Mouse (Mus musculus): ENCODE data around the gene Gm4131. TPM values are rescaled to one million over a fixed set of nuclear protein-coding genes. Genes with fewer than 3 reads are reported as not detected.

Gene Gm4131
- polyA plus RNA-seq, 1 experiment from 2014 or later, result not detected

- H3K9me3 ChIP-seq (replicated peaks), result no peaks in the 10 kb centered on the region
- H3K27me3 ChIP-seq, result no peaks in the 10 kb centered on the region
- no peak overlapping the region for H3K4me2 ChIP-seq
- no peak overlapping the region for H3K4me3 ChIP-seq (replicated peaks)
- 0 out of 2 replicates have a peak, but pooled peaks cover 4% of the 10 kb centered on the region for H3K4me1 ChIP-seq
- 89% methylated on average over 6 of the region's 6 CpGs for WGBS
- no peak overlapping the region for H3K9ac ChIP-seq
- H3K36me3 ChIP-seq, result no peaks in the 10 kb centered on the region
- ATAC-seq (replicated peaks; ENCODE audit: low FRiP score), result no peak
- H3K27ac ChIP-seq, result no peak overlapping the region
These were observed 20.4 kb downstream of the Gm4131 start for GRCm38 (mm10) chr14:62546296-62546695.

- 80% methylated on average over 1 of the region's 1 CpGs for WGBS
- H3K36me3 ChIP-seq, result no peaks in the 10 kb centered on the region
- ATAC-seq (replicated peaks; ENCODE audit: low FRiP score), result no peak
These were observed 25.0 kb downstream of the Gm4131 start for GRCm38 (mm10) chr14:62541751-62542150.

DNA sequence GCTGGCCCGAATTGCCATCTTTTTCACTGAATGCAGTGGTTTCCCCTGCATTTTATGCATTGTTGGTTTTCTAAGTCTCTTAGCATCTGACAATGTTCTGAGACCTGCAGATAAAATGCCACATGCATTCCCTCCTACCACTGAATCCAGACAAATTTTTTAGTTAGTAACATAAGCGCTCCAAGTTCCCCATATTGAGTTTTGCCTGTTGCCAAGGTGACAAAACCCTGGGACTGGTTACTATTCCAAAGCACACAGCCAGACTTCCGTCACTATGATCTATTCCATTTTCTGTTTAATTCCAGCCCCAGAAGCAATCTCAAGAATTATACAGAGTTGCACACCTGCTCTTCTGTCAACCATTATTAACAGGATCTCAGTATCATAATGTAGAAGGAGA, 26.9 kb downstream of the Gm4131 start:
- 87% methylated on average over 3 of the region's 3 CpGs for WGBS
- Histone ChIP-seq H3K4me1 (no peaks in the 10 kb centered on the region), H3K9ac (no peak overlapping the region), H3K27me3 (no peaks in the 10 kb centered on the region), H3K4me2 (no peak overlapping the region), H3K9me3 (replicated peaks) (no peaks in the 10 kb centered on the region), H3K27ac (no peak overlapping the region), H3K4me3 (replicated peaks) (no peak overlapping the region), H3K36me3 (no peaks in the 10 kb centered on the region)
- no peak for ATAC-seq (replicated peaks; ENCODE audit: low FRiP score)

More at GRCm38 (mm10) chr14:62541751-62542150, 25.0 kb downstream of the Gm4131 start:
- Histone ChIP-seq H3K4me3 (replicated peaks) (no peak overlapping the region), H3K4me1 (no peaks in the 10 kb centered on the region), H3K4me2 (no peak overlapping the region), H3K9me3 (replicated peaks) (no peaks in the 10 kb centered on the region), H3K9ac (no peak overlapping the region), H3K27ac (no peak overlapping the region), H3K27me3 (no peaks in the 10 kb centered on the region)

DNA sequence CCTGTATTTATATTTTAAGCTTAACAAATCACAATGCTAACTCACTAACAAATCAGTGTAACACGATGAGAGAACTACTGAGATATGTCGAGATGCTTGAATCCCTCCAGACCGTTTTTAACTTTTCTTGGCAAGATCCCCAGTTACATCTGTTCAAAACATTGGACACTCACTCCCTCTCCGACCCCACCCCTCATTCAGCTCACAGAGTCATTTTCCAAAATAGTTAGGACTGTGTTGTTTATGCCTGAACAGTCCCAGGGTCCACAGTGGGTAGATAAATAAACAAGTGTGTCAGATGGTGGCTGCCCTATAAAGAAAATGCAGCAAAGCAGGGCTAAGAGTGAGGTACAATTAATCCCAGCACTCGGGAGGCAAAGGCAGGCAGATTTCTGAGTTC, 29.7 kb downstream of the Gm4131 start:
- no peaks in the 10 kb centered on the region for H3K27me3 ChIP-seq
- H3K9me3 ChIP-seq (replicated peaks), result no peaks in the 10 kb centered on the region
- ATAC-seq (replicated peaks; ENCODE audit: low FRiP score), result no peak
- no peaks in the 10 kb centered on the region for H3K4me1 ChIP-seq
- no peaks in the 10 kb centered on the region for H3K36me3 ChIP-seq
- H3K4me3 ChIP-seq (replicated peaks), result no peak overlapping the region
- H3K4me2 ChIP-seq, result no peak overlapping the region
- no peak overlapping the region for H3K9ac ChIP-seq
- WGBS, result 60% methylated on average over 5 of the region's 5 CpGs
- no peak overlapping the region for H3K27ac ChIP-seq

DNA sequence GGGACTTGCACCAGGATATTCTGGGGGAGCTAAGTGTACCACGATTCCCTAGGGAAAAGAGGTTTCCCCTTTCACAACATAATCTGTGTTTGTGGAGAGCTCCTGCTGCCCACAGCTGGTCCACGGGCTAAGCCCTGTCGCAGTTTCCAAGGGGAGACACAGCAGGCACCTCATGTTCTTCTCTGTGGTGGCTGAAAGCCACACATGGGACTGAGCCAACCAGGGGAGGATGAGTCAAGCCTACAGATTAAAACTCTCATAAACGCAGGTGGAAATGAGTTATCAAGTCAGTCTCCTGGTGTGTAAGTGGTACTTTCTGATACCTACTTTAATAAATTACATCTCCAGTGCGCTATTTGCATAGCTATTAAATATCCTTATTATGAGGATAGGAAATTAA, 30.6 kb downstream of the Gm4131 start:
- Histone ChIP-seq H3K4me2 (no peak overlapping the region), H3K27ac (no peak overlapping the region), H3K9ac (no peak overlapping the region), H3K4me3 (replicated peaks) (no peak overlapping the region), H3K9me3 (replicated peaks) (no peaks in the 10 kb centered on the region), H3K4me1 (no peaks in the 10 kb centered on the region), H3K36me3 (no peaks in the 10 kb centered on the region), H3K27me3 (no peaks in the 10 kb centered on the region)
- no peak for ATAC-seq (replicated peaks; ENCODE audit: low FRiP score)
- WGBS, result 68% methylated on average over 5 of the region's 5 CpGs

DNA sequence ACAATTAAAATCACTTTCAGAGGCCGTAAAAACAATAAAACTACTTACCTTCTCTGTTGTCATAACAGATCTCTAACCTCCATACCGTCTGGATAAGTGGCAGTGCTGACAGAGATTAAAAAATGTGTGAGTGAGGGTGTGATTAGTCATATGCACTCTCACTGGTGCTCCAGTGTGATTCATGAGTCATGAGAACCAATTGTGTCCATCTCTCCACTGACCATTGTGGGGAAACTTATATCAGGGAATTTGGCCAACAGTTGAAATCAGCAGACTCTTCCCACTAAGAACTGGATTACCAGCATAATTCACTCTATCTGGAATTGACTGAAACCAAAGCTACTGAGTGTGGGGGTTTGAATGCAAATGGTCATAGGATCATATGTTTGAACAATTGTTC, 35.8 kb downstream of the Gm4131 start:
- Histone ChIP-seq H3K9ac (no peak overlapping the region), H3K4me1 (no peaks in the 10 kb centered on the region), H3K9me3 (replicated peaks) (no peaks in the 10 kb centered on the region), H3K36me3 (no peaks in the 10 kb centered on the region), H3K27ac (no peak overlapping the region), H3K4me3 (replicated peaks) (no peak overlapping the region), H3K4me2 (no peak overlapping the region), H3K27me3 (no peaks in the 10 kb centered on the region)
- ATAC-seq (replicated peaks; ENCODE audit: low FRiP score), result no peak
- WGBS, result 52% methylated on average over 2 of the region's 2 CpGs

GRCm38 (mm10) chr14:62512845-62513244, 53.9 kb downstream of the Gm4131 start:
- H3K9me3 ChIP-seq (replicated peaks), result no peaks in the 10 kb centered on the region
- no peaks in the 10 kb centered on the region for H3K36me3 ChIP-seq
- no peaks in the 10 kb centered on the region for H3K4me1 ChIP-seq
- no peak overlapping the region for H3K4me3 ChIP-seq (replicated peaks)
- 96% methylated on average over 1 of the region's 1 CpGs for WGBS
- H3K27me3 ChIP-seq, result no peaks in the 10 kb centered on the region
- ATAC-seq (replicated peaks; ENCODE audit: low FRiP score), result no peak
- no peak overlapping the region for H3K27ac ChIP-seq
- no peak overlapping the region for H3K9ac ChIP-seq
- H3K4me2 ChIP-seq, result no peak overlapping the region

DNA sequence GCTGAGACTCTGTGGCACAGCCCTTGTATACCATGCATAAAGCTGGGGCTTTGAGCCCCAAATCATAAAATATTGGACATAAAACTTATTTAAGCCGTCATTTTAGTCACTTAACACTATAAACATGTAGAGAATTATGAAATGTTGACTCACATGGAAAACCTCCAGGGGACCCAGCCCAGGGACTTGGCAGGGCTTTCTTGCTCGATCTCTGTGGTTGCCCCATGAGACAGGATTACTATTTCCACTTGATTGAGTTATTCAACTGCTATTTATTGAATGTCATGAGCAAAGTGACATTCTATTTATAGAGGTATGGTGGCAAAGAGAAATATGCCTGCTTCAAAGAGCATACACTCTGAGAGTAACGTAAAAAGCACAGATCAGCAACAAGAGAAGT, 57.4 kb downstream of the Gm4131 start:
- Histone ChIP-seq H3K27ac (no peak overlapping the region), H3K27me3 (no peaks in the 10 kb centered on the region), H3K36me3 (no peaks in the 10 kb centered on the region), H3K4me3 (replicated peaks) (no peak overlapping the region), H3K4me2 (no peak overlapping the region), H3K4me1 (no peaks in the 10 kb centered on the region), H3K9ac (no peak overlapping the region), H3K9me3 (replicated peaks) (no peaks in the 10 kb centered on the region)
- 65% methylated on average over 3 of the region's 3 CpGs for WGBS
- no peak for ATAC-seq (replicated peaks; ENCODE audit: low FRiP score)

- no peaks in the 10 kb centered on the region for H3K36me3 ChIP-seq
- H3K9me3 ChIP-seq (replicated peaks), result no peaks in the 10 kb centered on the region
- no peak for ATAC-seq (replicated peaks; ENCODE audit: low FRiP score)
- H3K27me3 ChIP-seq, result no peaks in the 10 kb centered on the region
- 82% methylated on average over 3 of the region's 3 CpGs for WGBS
- no peak overlapping the region for H3K4me2 ChIP-seq
- no peak overlapping the region for H3K27ac ChIP-seq
- no peak overlapping the region for H3K4me3 ChIP-seq (replicated peaks)
- H3K4me1 ChIP-seq, result no peaks in the 10 kb centered on the region
- H3K9ac ChIP-seq, result no peak overlapping the region
These were observed 60.5 kb downstream of the Gm4131 start for GRCm38 (mm10) chr14:62506261-62506660.

DNA sequence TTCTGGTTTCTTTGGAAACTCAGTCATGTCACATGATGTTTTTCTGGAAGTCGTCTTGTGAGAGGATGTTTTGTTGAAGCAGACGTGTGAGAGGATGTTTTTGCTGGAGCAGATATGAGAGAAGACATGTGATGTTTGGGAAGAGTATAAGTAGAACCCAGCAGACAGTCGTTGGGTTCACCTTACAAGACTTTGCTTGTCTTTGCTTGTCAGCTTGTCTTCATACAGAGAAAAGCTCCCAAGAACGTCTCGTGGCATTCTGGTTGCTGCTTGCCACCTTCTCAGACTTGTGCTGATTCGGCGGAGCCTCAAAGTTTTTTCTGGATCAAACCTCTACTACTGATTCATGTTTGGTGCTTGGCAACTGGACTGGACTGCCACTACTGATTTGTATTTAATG, 69.3 kb downstream of the Gm4131 start:
- Histone ChIP-seq H3K36me3 (no peaks in the 10 kb centered on the region), H3K9me3 (replicated peaks) (no peaks in the 10 kb centered on the region), H3K4me1 (0 out of 2 replicates have a peak, but pooled peaks cover under 1% of the 10 kb centered on the region), H3K4me2 (no peak overlapping the region), H3K27me3 (no peaks in the 10 kb centered on the region), H3K9ac (no peak overlapping the region), H3K4me3 (replicated peaks) (no peak overlapping the region), H3K27ac (no peak overlapping the region)
- no peak for ATAC-seq (replicated peaks; ENCODE audit: low FRiP score)
- 74% methylated on average over 7 of the region's 7 CpGs for WGBS

- H3K27me3 ChIP-seq, result no peaks in the 10 kb centered on the region
- H3K4me3 ChIP-seq (replicated peaks), result no peak overlapping the region
- H3K4me1 ChIP-seq, result 0 out of 2 replicates have a peak, but pooled peaks cover 5% of the 10 kb centered on the region
- ATAC-seq (replicated peaks; ENCODE audit: low FRiP score), result no peak
- no peaks in the 10 kb centered on the region for H3K9me3 ChIP-seq (replicated peaks)
- no peak overlapping the region for H3K9ac ChIP-seq
- H3K4me2 ChIP-seq, result no peak overlapping the region
- H3K27ac ChIP-seq, result no peak overlapping the region
- H3K36me3 ChIP-seq, result no peaks in the 10 kb centered on the region
- WGBS, result 48% methylated on average over 1 of the region's 1 CpGs
These were observed 70.2 kb downstream of the Gm4131 start for GRCm38 (mm10) chr14:62496501-62496900.

DNA sequence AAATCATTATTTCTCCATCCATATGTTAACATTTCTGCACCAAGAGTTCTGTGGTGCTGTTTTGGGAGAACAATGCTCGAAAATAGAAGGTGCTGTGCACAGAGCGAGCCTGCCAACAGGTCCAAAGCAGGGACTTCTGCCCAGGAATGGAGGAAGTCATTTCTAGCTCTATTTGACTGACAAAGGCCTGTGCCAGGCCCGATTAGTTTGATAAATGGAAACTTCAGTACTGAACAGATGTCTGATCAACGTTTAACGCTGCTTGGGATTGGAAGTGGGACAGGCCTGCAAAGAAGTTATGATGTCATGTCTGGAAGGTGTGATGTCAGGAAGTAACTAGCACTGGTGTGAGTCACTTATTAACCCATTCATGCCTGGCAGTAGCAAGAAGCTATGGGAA, 73.3 kb downstream of the Gm4131 start:
- H3K27me3 ChIP-seq, result no peaks in the 10 kb centered on the region
- ATAC-seq (replicated peaks; ENCODE audit: low FRiP score), result no peak
- H3K27ac ChIP-seq, result no peak overlapping the region
- 80% methylated on average over 5 of the region's 5 CpGs for WGBS
- H3K9ac ChIP-seq, result no peak overlapping the region
- no peak overlapping the region for H3K4me3 ChIP-seq (replicated peaks)
- 0 out of 2 replicates have a peak, but pooled peaks cover 5% of the 10 kb centered on the region for H3K4me1 ChIP-seq
- no peak overlapping the region for H3K4me2 ChIP-seq
- no peaks in the 10 kb centered on the region for H3K36me3 ChIP-seq
- no peaks in the 10 kb centered on the region for H3K9me3 ChIP-seq (replicated peaks)

- no peak overlapping the region for H3K27ac ChIP-seq
- H3K36me3 ChIP-seq, result no peaks in the 10 kb centered on the region
- no peaks in the 10 kb centered on the region for H3K27me3 ChIP-seq
- ATAC-seq (replicated peaks; ENCODE audit: low FRiP score), result no peak
- no peaks in the 10 kb centered on the region for H3K9me3 ChIP-seq (replicated peaks)
- H3K9ac ChIP-seq, result no peak overlapping the region
- 0 out of 2 replicates have a peak, but pooled peaks cover 5% of the 10 kb centered on the region for H3K4me1 ChIP-seq
- WGBS, result 32% methylated on average over 16 of the region's 16 CpGs
- H3K4me2 ChIP-seq, result no peak overlapping the region
- no peak overlapping the region for H3K4me3 ChIP-seq (replicated peaks)
These were observed 74.4 kb downstream of the Gm4131 start for GRCm38 (mm10) chr14:62492196-62492850.

Data from kidney, embryonic 15.5 days (tissue).